Mouse (Mus musculus) heart, embryonic 14.5 days (tissue): ENCODE data around the gene Gm20716. TPM values are rescaled to one million over a fixed set of nuclear protein-coding genes. Genes with fewer than 3 reads are reported as not detected.

Experiments
- ATAC-seq: fragments of 200-750 bp; cut with Nextera tagmentation; 2 replicates; pipeline ENCODE4 v1.8.0; 2017; ENCODE audit warnings: low read depth, moderate TSS enrichment; ENCODE audit not compliant: insufficient number of reproducible peaks, insufficient read depth, low FRiP score
- H3K27ac ChIP-seq, 2 experiments: fragments of 200-500 bp in 1 of 2; fragments of 300-500 bp in 1 of 2; sonication (generic) in 1 of 2; replicated peaks in 1 of 2; 2 replicates each; pipeline ENCODE4 v1.5.1; 2012 to 2014; ENCODE audit warnings: low read depth in 2 of 2, low read length in 2 of 2, control low read depth in 1 of 2, mild to moderate bottlenecking in 1 of 2, mixed read lengths in 1 of 2; ENCODE audit not compliant: control insufficient read depth in 1 of 2, insufficient read depth in 1 of 2
- H3K27me3 ChIP-seq: fragments of 300-500 bp; sonication (generic); 2 replicates; pipeline ENCODE4 v1.6.1; 2014; ENCODE audit warnings: mild to moderate bottlenecking, low read length, control low read depth; ENCODE audit not compliant: control insufficient read depth, insufficient read depth
- H3K36me3 ChIP-seq: fragments of 300-500 bp; sonication (generic); 2 replicates; pipeline ENCODE4 v1.6.1; 2014; ENCODE audit warnings: mild to moderate bottlenecking, control low read depth, low read length, mixed read lengths; ENCODE audit not compliant: control insufficient read depth, insufficient read depth
- H3K4me1 ChIP-seq, 2 experiments: fragments of 200-500 bp in 1 of 2; fragments of 300-500 bp in 1 of 2; sonication (generic) in 1 of 2; 2 replicates each; pipeline ENCODE4 v1.6.1; 2012 to 2014; ENCODE audit warnings: low read length in 2 of 2, control low read depth in 1 of 2, mixed read lengths in 1 of 2; ENCODE audit not compliant: control insufficient read depth in 2 of 2, insufficient read depth in 2 of 2
- H3K4me2 ChIP-seq: fragments of 300-500 bp; sonication (generic); 2 replicates; pipeline ENCODE4 v1.6.1; 2014; ENCODE audit warnings: mild to moderate bottlenecking, low read length
- H3K4me3 ChIP-seq, 2 experiments: fragments of 200-500 bp in 1 of 2; fragments of 300-500 bp in 1 of 2; sonication (generic) in 1 of 2; 2 replicates each; pipeline ENCODE4 v1.5.1; 2012 to 2014; ENCODE audit warnings: low read length in 2 of 2, mild to moderate bottlenecking in 2 of 2, control low read depth in 1 of 2, low read depth in 1 of 2, moderate library complexity in 1 of 2; ENCODE audit not compliant: control insufficient read depth in 1 of 2, insufficient read depth in 1 of 2
- H3K9ac ChIP-seq: fragments of 300-500 bp; sonication (generic); 2 replicates; pipeline ENCODE4 v1.6.1; 2014; ENCODE audit warnings: mild to moderate bottlenecking, low read length
- H3K9me3 ChIP-seq: fragments of 300-500 bp; sonication (generic); 2 replicates; pipeline ENCODE4 v1.6.1; 2016; ENCODE audit warnings: low read length, control low read depth; ENCODE audit not compliant: control insufficient read depth
- WGBS: fragments of 180-500 bp; shearing (Covaris S2); extraction: QIAGEN DNeasy Blood & Tissue Kit; methylation state at CpG from one replicate; pipeline ENCODE4 v1.1.7; 2014; 5-methylcytosine and 5-hydroxymethylcytosine counted together
- polyA plus RNA-seq: library from polyadenylated mRNA; unstranded; fragments of >200 nt; fragmentation: Nextera tagmentation; extraction: Ambion mirVana; gene quantifications from 2 replicates; pipeline ENCODE4 v1.2.1, GENCODE M21; 2014

Gm20716 gene
- polyA plus RNA-seq, 1 experiment from 2014 or later: 18.2 TPM

DNA sequence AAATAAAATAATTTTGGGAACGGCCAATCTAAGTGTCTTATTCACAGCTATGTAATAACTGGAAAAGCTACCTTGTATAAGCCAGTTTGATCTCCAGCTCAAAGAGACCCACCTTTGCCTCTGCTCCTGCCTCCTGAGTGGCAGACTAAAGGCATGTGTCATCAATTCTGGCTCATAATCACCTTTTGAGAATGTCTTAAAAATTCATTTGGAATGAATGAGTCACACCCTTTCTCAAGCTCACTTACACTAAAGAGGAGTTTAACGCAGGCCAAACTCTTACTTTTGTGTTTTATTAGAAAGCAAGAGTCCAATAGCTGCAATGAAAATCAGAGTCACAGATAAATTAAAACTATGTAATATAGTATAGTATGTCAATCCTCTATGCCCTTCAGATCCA lies 38.3 kb downstream of the Gm20716 start:
- Histone ChIP-seq H3K27me3 (no peaks in the 10 kb centered on the region), H3K4me2 (no peak overlapping the region), H3K36me3 (peaks cover 52% of the 10 kb centered on the region), H3K4me1 (peaks cover 18 to 81% of the 10 kb centered on the region in 2 experiments), H3K9me3 (no peaks in the 10 kb centered on the region), H3K27ac (no peak overlapping the region), H3K4me3 (no peak overlapping the region), H3K9ac (no peak overlapping the region)
- ATAC-seq: no peak
- WGBS: 83% methylated on average over 2 of the region's 2 CpGs

DNA sequence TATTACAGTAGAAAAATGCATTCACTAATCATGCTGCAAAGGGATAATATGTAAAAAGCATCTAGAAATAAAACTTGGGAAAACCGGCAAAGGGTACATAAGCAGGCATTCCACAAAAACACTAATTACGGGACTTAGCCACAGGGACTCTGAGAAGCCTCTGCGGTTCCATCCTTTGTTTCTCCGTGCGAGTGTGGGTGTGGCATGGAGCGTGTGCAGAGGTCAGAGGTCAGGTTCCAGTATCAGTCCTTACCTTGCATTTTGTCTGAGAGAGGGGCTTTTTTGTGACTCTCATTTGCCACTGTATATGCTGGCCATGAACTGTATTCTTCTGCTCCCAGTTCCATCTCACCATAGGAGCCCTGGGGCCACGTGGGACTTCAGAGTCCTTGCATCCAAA lies 54.2 kb downstream of the Gm20716 start:
- no peaks in the 10 kb centered on the region for H3K9me3 ChIP-seq
- H3K9ac ChIP-seq: no peak overlapping the region
- H3K36me3 ChIP-seq: peaks cover 52% of the 10 kb centered on the region
- no peak overlapping the region for H3K27ac ChIP-seq
- H3K4me3 ChIP-seq: no peak overlapping the region
- 70% methylated on average over 7 of the region's 7 CpGs for WGBS
- no peaks in the 10 kb centered on the region for H3K4me1 ChIP-seq
- H3K4me2 ChIP-seq: no peak overlapping the region
- no peaks in the 10 kb centered on the region for H3K27me3 ChIP-seq
- ATAC-seq: no peak

DNA sequence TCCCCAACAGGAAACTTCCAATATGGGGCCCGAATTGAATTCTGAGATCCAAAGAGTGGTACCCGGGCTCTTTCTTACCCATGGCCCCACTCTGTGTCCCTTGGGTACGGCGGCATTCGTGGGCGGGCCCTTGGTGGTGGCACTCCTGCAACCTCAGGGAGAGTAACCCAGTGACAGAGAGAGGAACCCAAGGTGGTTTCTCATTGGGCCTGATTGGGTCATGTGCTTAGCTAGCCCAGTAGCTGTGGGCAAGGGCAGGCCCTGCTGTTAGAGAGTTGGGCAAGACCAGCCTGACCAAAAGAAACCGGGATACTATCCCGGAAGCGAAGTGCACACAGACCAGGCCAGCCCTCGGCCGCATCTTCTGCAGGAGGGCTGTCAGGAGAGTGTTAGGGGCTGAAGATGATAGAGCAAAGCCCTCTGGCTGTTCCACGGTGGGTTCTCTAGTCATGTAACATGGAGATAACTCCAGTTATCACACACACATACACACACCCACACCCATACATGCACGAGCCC lies 59.9 kb downstream of the Gm20716 start:
- Histone ChIP-seq H3K9ac (peak overlapping the region; percentile 64), H3K27me3 (no peaks in the 10 kb centered on the region), H3K9me3 (no peaks in the 10 kb centered on the region), H3K4me2 (peak overlapping the region; percentile 72), H3K36me3 (peaks cover 13% of the 10 kb centered on the region), H3K4me3 (peak overlapping the region; percentile 30 to 35), H3K4me1 (peaks cover 28 to 32% of the 10 kb centered on the region in 2 experiments), H3K27ac (peak overlapping the region; percentile 79 to 82)
- ATAC-seq: peak; percentile 84
- 3% methylated on average over 13 of the region's 13 CpGs for WGBS

DNA sequence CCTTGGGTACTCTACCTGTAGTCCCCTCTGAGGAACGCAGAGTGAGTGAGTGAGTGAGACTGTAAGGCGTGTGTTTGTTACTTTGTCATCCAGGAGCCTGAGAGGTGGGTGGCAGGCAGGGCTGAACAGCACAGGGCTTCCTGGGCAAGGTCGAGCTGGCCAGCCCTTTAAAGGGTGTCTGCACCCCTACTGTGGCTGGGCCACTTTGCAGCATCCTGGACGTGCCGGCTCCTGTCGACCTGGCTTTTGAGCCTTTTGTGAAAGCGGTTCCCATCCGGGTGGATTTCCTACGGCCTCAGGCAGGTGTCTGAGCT lies 60.4 kb downstream of the Gm20716 start:
- H3K27ac ChIP-seq: peak overlapping the region; percentile 79 to 82
- WGBS: 5% methylated on average over 9 of the region's 9 CpGs
- peak overlapping the region; percentile 30 to 35 for H3K4me3 ChIP-seq
- peak overlapping the region; percentile 64 for H3K9ac ChIP-seq
- H3K27me3 ChIP-seq: no peaks in the 10 kb centered on the region
- H3K36me3 ChIP-seq: peaks cover 9% of the 10 kb centered on the region
- peak overlapping the region; percentile 72 for H3K4me2 ChIP-seq
- H3K9me3 ChIP-seq: no peaks in the 10 kb centered on the region
- H3K4me1 ChIP-seq: peaks cover 28 to 32% of the 10 kb centered on the region in 2 experiments
- no peak for ATAC-seq

DNA sequence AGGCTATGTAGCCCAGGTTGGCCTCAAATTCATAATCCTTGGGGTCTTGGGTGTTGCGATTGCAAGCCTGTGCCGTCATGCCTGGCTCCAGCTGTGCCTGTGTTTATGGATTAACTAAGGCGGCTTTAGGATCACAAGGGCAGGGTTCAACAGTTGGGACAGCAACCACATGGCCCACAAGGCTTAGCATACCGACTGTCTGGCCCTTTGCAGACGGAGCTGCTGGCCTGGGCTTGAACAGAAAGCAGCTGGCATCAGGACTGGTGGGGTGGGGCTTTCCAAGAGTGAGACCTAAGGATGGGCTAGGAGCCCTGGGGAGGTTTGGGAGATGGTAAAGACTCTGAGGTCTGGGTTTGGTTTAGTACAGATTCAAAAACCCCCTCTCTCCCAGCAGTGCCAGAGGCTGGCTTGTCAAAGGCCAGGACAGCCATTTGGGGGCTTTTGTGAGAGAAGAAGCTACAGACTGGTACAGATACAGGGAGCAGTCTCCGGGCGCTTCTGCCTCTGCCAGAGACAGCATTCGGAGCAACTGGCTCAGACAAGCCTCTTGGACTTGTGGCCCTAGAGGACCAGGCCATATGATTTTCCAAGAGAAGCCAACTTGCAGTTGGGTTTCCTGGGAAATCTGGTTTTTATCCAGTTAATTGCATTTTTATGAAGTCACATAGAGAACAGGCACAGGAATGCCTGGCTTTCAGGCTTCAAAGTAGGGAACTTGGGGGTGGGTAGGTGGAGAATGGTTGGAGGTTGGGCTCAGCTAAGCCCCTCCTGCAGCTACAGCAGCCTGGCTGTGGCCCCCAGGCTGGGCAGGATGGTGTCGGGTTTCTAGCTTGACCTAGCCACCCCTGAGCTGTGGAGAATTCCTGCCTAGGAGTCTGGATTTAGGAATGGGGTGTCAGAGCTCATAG lies 61.0 kb downstream of the Gm20716 start:
- H3K4me1 ChIP-seq: peaks cover 28 to 32% of the 10 kb centered on the region in 2 experiments
- H3K27me3 ChIP-seq: no peaks in the 10 kb centered on the region
- ATAC-seq: no peak
- 49% methylated on average over 9 of the region's 9 CpGs for WGBS
- peak overlapping the region in 1 of 2 experiments; percentile 35; a peak in 2 of 4 replicates for H3K4me3 ChIP-seq
- H3K9ac ChIP-seq: peak overlapping the region; percentile 64
- H3K9me3 ChIP-seq: no peaks in the 10 kb centered on the region
- H3K36me3 ChIP-seq: peaks cover 8% of the 10 kb centered on the region; the same call in 1 of the 2 replicates
- H3K4me2 ChIP-seq: peak overlapping the region; percentile 72
- peak overlapping the region; percentile 79 to 82 for H3K27ac ChIP-seq

DNA sequence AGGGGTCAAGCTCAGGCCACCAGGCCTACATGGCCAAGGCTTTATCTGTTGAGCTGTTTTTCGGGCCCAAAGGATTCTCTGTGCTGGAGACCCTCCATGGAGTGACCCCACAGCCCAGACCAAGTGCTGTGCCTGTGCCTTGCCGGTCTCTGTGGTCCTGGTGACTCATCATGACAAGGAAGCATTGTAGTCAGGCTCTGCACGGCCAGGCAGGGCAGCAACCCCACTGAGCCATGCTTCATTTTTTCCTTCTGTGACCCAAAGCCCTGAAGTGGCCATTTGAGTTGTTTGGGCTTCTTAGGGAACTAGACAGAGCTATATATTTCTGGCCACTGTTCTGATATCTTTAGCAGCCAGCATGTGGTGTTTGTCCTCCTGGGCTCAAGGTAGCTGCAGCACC lies 62.4 kb downstream of the Gm20716 start:
- H3K27ac ChIP-seq: no peak overlapping the region
- ATAC-seq: no peak
- no peak overlapping the region for H3K4me2 ChIP-seq
- no peak overlapping the region for H3K4me3 ChIP-seq
- 49% methylated on average over 3 of the region's 3 CpGs for WGBS
- no peaks in the 10 kb centered on the region for H3K36me3 ChIP-seq
- no peaks in the 10 kb centered on the region for H3K27me3 ChIP-seq
- peaks cover 28 to 32% of the 10 kb centered on the region in 2 experiments for H3K4me1 ChIP-seq
- no peak overlapping the region for H3K9ac ChIP-seq
- H3K9me3 ChIP-seq: no peaks in the 10 kb centered on the region

DNA sequence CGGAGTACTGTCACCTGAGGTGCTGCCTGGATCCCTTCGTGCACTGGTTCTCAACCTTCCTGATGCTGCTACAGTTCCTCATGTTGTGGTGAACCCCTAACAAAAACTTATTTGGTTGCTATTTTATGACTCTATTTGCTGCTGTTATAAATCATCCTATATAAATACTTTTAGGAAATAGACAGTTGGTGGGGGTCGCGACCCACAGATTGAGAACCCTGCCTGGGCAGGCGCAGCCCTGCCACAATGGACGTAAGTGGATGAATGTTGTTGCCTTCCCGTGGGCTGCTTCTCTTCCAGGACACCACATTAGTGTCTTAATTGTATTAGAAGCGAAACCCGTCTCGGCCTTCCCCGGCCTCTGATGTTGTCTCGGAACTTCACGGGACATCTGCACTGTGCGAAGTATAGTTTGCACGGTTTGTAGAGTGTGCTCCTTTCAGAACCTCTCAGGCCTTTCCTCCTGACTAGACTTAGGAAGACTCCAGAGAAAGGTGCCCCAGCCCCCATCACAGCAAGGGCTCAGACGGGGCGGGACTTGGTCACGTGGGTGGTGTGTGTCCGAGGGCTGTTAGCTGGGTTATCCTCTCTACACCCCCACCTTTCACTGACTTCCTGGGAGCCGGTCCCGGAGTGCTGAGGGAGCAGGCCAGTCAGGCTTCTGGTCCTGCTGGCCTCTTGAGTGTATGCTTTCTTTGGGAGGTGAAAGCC lies 63.3 kb downstream of the Gm20716 start:
- H3K4me1 ChIP-seq: peaks cover 28 to 34% of the 10 kb centered on the region in 2 experiments
- H3K4me3 ChIP-seq: no peak overlapping the region
- 48% methylated on average over 21 of the region's 21 CpGs for WGBS
- H3K36me3 ChIP-seq: no peaks in the 10 kb centered on the region
- peak overlapping the region; percentile 12 for H3K9ac ChIP-seq
- H3K27ac ChIP-seq: no peak overlapping the region
- 0 out of 2 replicates have a peak, but pooled peaks have one; percentile 18 for ATAC-seq
- no peaks in the 10 kb centered on the region for H3K9me3 ChIP-seq
- peak overlapping the region; percentile 32 for H3K4me2 ChIP-seq
- H3K27me3 ChIP-seq: no peaks in the 10 kb centered on the region
